Mouse (Mus musculus) testis, adult 2 months (tissue): ENCODE measurements around the gene Camta1.

Source experiments
- CTCF ChIP-seq: fragments of 200-500 bp; IDR thresholded peaks from 2 replicates; pipeline ENCODE4 v1.5.1; 2012; ENCODE audit warnings: low read depth, mild to moderate bottlenecking, inconsistent platforms, low read length, moderate library complexity; ENCODE audit not compliant: control insufficient read depth, insufficient read depth, insufficient replicate concordance
- POLR2A ChIP-seq: fragments of 200-500 bp; IDR thresholded peaks from 2 replicates; pipeline ENCODE4 v1.6.1; 2012; ENCODE audit warnings: low read depth, mild to moderate bottlenecking, inconsistent platforms, low read length, moderate library complexity; ENCODE audit not compliant: control insufficient read depth

- TF ChIP-seq CTCF (no peak), POLR2A (no peak)
Measured at GRCm38 (mm10) chr4:151263052-151263451, 598.6 kb downstream of the Camta1 start.
